Mouse (Mus musculus) layer of hippocampus, adult 8-10 months (tissue): ENCODE measurements around the gene Slc25a13. TPM values are rescaled to one million over a fixed set of nuclear protein-coding genes. Genes with fewer than 3 reads are reported as not detected.

Experiments
- DNase-seq, 2 experiments: peaks; one replicate each; pipeline ENCODE4 v3.0.0; 2022; ENCODE audit warnings: low spot score in 2 of 2
- total RNA-seq, 4 experiments: library from RNA; stranded (reverse); gene quantifications; 2 replicates each; pipeline ENCODE4 v1.2.4; 2022

Gene Slc25a13
- total RNA-seq, 4 experiments from 2014 or later = 3.3 to 6.7 (median 4.3) TPM

- DNase-seq = no peak
These were observed 96.1 kb downstream of the Slc25a13 start for GRCm38 (mm10) chr6:6120841-6121240.

GRCm38 (mm10) chr6:6115771-6116170 lies 101.2 kb downstream of the Slc25a13 start:
- no peak for DNase-seq

GRCm38 (mm10) chr6:6113776-6114175 lies 103.2 kb downstream of the Slc25a13 start:
- DNase-seq = no peak

GRCm38 (mm10) chr6:6112767-6113528 lies 104.0 kb downstream of the Slc25a13 start:
- DNase-seq = no peak

GRCm38 (mm10) chr6:6107419-6107966 lies 109.5 kb downstream of the Slc25a13 start:
- no peak for DNase-seq

GRCm38 (mm10) chr6:6105586-6105985 lies 111.4 kb downstream of the Slc25a13 start:
- no peak for DNase-seq

GRCm38 (mm10) chr6:6103469-6103868 lies 113.5 kb downstream of the Slc25a13 start:
- DNase-seq = no peak

GRCm38 (mm10) chr6:6101605-6102004 lies 115.4 kb downstream of the Slc25a13 start:
- DNase-seq = no peak

- DNase-seq = no peak
These were observed 116.0 kb downstream of the Slc25a13 start for GRCm38 (mm10) chr6:6100892-6101480.

GRCm38 (mm10) chr6:6093978-6094377 lies 123.0 kb downstream of the Slc25a13 start:
- no peak for DNase-seq

GRCm38 (mm10) chr6:6093522-6093921 lies 123.5 kb downstream of the Slc25a13 start:
- no peak for DNase-seq

GRCm38 (mm10) chr6:6092497-6092896 lies 124.5 kb downstream of the Slc25a13 start:
- DNase-seq = no peak

- DNase-seq = no peak
These were observed 126.0 kb downstream of the Slc25a13 start for GRCm38 (mm10) chr6:6091016-6091415.

- DNase-seq = peak; percentile 46 to 74
These were observed 128.8 kb downstream of the Slc25a13 start for GRCm38 (mm10) chr6:6088151-6088550.

- DNase-seq = no peak
These were observed 136.5 kb downstream of the Slc25a13 start for GRCm38 (mm10) chr6:6080484-6080883.

- no peak for DNase-seq
These were observed 139.7 kb downstream of the Slc25a13 start for GRCm38 (mm10) chr6:6077234-6077633.

- no peak for DNase-seq
These were observed 141.0 kb downstream of the Slc25a13 start for GRCm38 (mm10) chr6:6075940-6076447.

- no peak for DNase-seq
These were observed 145.9 kb downstream of the Slc25a13 start for GRCm38 (mm10) chr6:6071038-6071437.

- DNase-seq = no peak
These were observed 147.0 kb downstream of the Slc25a13 start for GRCm38 (mm10) chr6:6070015-6070414.

GRCm38 (mm10) chr6:6067201-6067600 lies 149.8 kb downstream of the Slc25a13 start:
- no peak for DNase-seq

- no peak for DNase-seq
These were observed 158.4 kb downstream of the Slc25a13 start for GRCm38 (mm10) chr6:6058548-6058947.

- no peak for DNase-seq
These were observed 163.0 kb downstream of the Slc25a13 start for GRCm38 (mm10) chr6:6053946-6054345.
